Mouse (Mus musculus) bone marrow macrophage, adult 2 months (primary cell): ENCODE results near the gene Crhbp.

Experiments used
- CTCF ChIP-seq: IDR thresholded peaks from 2 replicates; pipeline ENCODE4 v1.5.1; 2012; ENCODE audit warnings: low read depth, mild to moderate bottlenecking, low read length, moderate library complexity
- POLR2A ChIP-seq: IDR thresholded peaks from 2 replicates; pipeline ENCODE4 v1.6.1; 2012; ENCODE audit warnings: mild to moderate bottlenecking, low read depth, low read length, borderline replicate concordance

- no peak for TF ChIP-seq CTCF
- no peak for TF ChIP-seq POLR2A
Measured at GRCm38 (mm10) chr13:95393242-95393641, 51.5 kb downstream of the Crhbp start.
